Mouse (Mus musculus): ENCODE data around the gene 3830417A13Rik. TPM values are rescaled to one million over a fixed set of nuclear protein-coding genes. Genes with fewer than 3 reads are reported as not detected.

3830417A13Rik gene
- not detected for total RNA-seq (2021)
- long read RNA-seq, experiment 1, result 0 reads
- long read RNA-seq, experiment 2, result 0 reads

DNA sequence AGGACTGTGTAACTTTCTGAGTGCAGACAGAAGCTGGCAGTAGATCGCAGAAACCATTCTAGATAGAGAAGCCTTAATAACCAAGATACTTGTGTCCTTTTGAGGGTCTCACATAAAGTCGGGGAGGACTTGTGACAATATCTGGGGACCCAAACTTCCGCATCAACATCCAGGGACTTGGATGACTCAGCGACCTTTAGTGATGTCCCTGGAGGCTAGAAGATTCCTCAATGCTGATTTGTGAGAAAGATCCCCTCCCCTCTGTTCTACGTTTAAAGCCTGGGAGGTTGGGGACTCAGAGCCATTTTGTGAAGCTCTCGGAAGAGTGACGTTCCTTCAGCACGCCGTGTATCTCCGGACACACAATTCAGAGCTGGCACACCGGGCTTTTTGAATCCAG lies at the start of gene 3830417A13Rik:
TSS of gene 3830417A13Rik (plus strand) at position 301 of the 400 bp plus-strand sequence.
- DNase-seq, result no peak

- DNase-seq, result no peak
These were observed 21.2 kb upstream of the 3830417A13Rik start, which contains the start of gene Gm6760 for GRCm38 (mm10) chrX:64152098-64152497. Gm6760 (minus strand) TSS chrX:64152198.

DNA sequence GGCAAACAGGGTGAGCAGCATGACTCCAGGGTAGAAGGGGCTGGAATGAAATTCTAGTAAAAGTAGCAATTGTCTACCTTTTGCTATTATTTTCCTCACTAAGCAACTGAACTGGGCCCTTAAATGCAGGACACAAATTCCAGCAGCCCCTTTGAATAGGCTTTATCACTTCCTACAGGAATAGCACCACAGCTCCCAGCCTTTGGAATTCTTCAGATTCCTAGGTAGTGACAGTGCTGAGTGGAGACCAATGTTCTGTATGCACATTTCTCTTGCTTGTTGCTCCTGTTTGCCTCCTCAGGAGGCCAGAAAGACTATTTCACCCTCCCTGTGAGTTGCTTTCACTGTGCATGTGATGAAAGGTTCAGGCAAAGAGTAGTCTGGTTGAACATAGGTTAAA lies 7.9 kb downstream of the 3830417A13Rik start:
- no peak for DNase-seq

Other genes starting within 250 kb of the 3830417A13Rik start
- not detected for gene Gm6760, start 21.4 kb upstream of the 3830417A13Rik start, total RNA-seq (2021)
- under 1 TPM; 0.29 to 0.61 TPM for gene Slitrk4, start 103.4 kb downstream of the 3830417A13Rik start, total RNA-seq (2021)

Data from gastrocnemius, postnatal 25 days (tissue).